Mouse (Mus musculus) hindbrain, embryonic 14.5 days (tissue): ENCODE results near the gene Gtsf1l. TPM values are rescaled to one million over a fixed set of nuclear protein-coding genes. Genes with fewer than 3 reads are reported as not detected.
A peak's percentile ranks its signal among the peaks of the same experiment; 100 is the strongest.
"Not testable (repeated sequence)": the region's sequence is repeated elsewhere in the genome, so short reads cannot be mapped to it uniquely, and the experiment has no call there.

ENCODE experiments used
- ATAC-seq: fragments of 200-750 bp; cut with Nextera tagmentation; 2 replicates; pipeline ENCODE4 v1.8.0; 2017; ENCODE audit warnings: moderate number of reproducible peaks, mild to moderate bottlenecking, moderate TSS enrichment, moderate library complexity; ENCODE audit not compliant: low FRiP score
- DNase-seq: peaks from one replicate; pipeline ENCODE4 v3.0.0-alpha.2; 2015; ENCODE audit warnings: low spot score
- H3K27ac ChIP-seq: fragments of 300-500 bp; sonication (generic); 2 replicates; pipeline ENCODE4 v1.5.1; 2014; ENCODE audit warnings: mild to moderate bottlenecking, moderate library complexity
- H3K27me3 ChIP-seq: fragments of 300-500 bp; sonication (generic); 2 replicates; pipeline ENCODE4 v1.6.1; 2014; ENCODE audit warnings: mild to moderate bottlenecking, low read length, mixed read lengths; ENCODE audit not compliant: control insufficient read depth, insufficient read depth
- H3K36me3 ChIP-seq: fragments of 300-500 bp; sonication (generic); replicated peaks from 2 replicates; pipeline ENCODE4 v1.6.1; 2014; ENCODE audit not compliant: control insufficient read depth, insufficient read depth
- H3K4me1 ChIP-seq: fragments of 300-500 bp; sonication (generic); replicated peaks from 2 replicates; pipeline ENCODE4 v1.6.1; 2014; ENCODE audit warnings: antibody characterized with exemption, low read length, mixed read lengths; ENCODE audit not compliant: control insufficient read depth, insufficient read depth
- H3K4me2 ChIP-seq: fragments of 300-500 bp; sonication (generic); replicated peaks from 2 replicates; pipeline ENCODE4 v1.6.1; 2014; ENCODE audit warnings: mild to moderate bottlenecking, moderate library complexity
- H3K4me3 ChIP-seq: fragments of 300-500 bp; sonication (generic); replicated peaks from 2 replicates; pipeline ENCODE4 v1.5.1; 2014; ENCODE audit warnings: mild to moderate bottlenecking, low read length
- H3K9ac ChIP-seq: fragments of 300-500 bp; sonication (generic); 2 replicates; pipeline ENCODE4 v1.6.1; 2014
- H3K9me3 ChIP-seq: fragments of 300-500 bp; sonication (generic); 2 replicates; pipeline ENCODE4 v1.6.1; 2016; ENCODE audit warnings: low read length; ENCODE audit not compliant: control insufficient read depth
- whole genome bisulfite sequencing: fragments of 180-500 bp; shearing (Covaris S2); extraction: QIAGEN DNeasy Blood & Tissue Kit; methylation state at CpG from one replicate; pipeline ENCODE4 v1.1.7; 2014; 5-methylcytosine and 5-hydroxymethylcytosine counted together
- polyA plus RNA-seq: library from polyadenylated mRNA; unstranded; fragments of >200 nt; fragmentation: Nextera tagmentation; extraction: Ambion mirVana; gene quantifications from 2 replicates; pipeline ENCODE4 v1.2.1, GENCODE M21; 2014

Gene Gtsf1l
- polyA plus RNA-seq, 1 experiment from 2014 or later, result 0.58 TPM

DNA sequence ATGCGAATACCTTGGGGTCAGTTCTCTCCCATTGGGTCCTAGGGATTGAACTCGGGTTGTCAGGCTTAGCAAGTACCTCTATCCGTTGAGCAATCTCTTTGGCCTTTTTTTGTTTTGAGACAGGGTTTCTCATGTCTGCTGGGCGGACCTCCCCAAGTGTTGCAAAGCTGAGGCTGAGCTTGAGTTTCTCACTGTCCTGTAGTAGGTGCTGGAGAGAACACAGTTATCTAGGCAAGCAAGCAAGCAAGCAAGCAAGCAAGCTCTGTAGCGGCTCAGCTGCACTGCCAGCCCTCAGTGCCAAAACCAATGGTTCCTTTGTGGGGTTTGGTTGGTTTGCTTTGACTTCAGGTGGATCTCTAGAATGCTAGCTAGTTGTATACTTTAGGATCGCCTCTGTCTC is 27.0 kb downstream of the Gtsf1l start:
- H3K4me1 ChIP-seq, result no peaks in the 10 kb centered on the region
- H3K27ac ChIP-seq, result no peak overlapping the region
- H3K9ac ChIP-seq, result no peak overlapping the region
- ATAC-seq (no peak), DNase-seq (no peak)
- H3K36me3 ChIP-seq, result no peaks in the 10 kb centered on the region
- H3K4me2 ChIP-seq, result no peak overlapping the region
- H3K9me3 ChIP-seq, result no peaks in the 10 kb centered on the region
- 80% methylated on average over 6 of the region's 6 CpGs for WGBS
- H3K27me3 ChIP-seq, result 0 out of 2 replicates have a peak, but pooled peaks cover under 1% of the 10 kb centered on the region
- no peak overlapping the region for H3K4me3 ChIP-seq

DNA sequence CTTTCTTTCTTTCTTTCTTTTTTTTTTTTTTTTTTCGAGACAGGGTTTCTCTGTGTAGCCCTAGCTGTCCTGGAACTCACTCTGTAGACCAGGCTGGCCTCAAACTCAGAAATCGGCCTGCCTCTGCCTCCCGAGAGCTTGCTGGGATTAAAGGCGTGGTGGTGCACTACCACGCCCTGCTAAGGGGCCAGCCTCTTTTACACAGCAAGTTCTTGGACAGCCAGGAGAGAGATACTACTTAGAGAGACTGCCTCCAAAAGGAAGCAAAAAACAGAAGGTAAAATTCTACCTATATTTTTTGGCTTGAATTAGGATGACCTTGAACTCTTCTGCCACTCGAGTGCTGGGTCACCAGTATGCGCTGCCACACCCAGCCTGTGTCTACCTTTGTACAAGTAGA is 28.7 kb downstream of the Gtsf1l start:
- not testable (repeated sequence) for H3K27ac ChIP-seq, ATAC-seq, H3K9me3 ChIP-seq, H3K36me3 ChIP-seq, DNase-seq, H3K4me2 ChIP-seq, H3K4me1 ChIP-seq, H3K9ac ChIP-seq, H3K4me3 ChIP-seq
- peaks cover 11% of the 10 kb centered on the region; the same call in 1 of the 2 replicates for H3K27me3 ChIP-seq
- 94% methylated on average over 6 of the region's 7 CpGs for WGBS

DNA sequence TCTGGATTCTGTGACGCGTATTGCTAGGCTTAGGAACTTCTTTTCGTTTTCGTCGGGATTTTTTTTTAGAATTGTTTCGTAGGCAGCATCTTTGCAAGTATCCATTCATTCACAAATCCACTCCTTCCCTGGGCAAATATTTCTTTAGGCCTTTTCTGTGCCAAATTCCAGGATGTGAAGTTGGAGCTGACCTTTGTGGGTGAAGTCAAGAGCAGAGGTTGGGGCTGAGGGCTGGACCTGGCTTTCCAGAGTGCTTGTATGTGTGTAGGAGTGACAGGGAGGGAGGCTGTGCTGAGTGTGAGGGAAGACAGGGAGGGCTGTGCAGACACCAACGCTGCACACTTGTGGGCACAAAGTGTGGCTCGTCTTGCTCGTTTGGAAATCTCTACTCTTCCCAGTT is 31.1 kb downstream of the Gtsf1l start:
- no peak overlapping the region for H3K4me3 ChIP-seq

DNA sequence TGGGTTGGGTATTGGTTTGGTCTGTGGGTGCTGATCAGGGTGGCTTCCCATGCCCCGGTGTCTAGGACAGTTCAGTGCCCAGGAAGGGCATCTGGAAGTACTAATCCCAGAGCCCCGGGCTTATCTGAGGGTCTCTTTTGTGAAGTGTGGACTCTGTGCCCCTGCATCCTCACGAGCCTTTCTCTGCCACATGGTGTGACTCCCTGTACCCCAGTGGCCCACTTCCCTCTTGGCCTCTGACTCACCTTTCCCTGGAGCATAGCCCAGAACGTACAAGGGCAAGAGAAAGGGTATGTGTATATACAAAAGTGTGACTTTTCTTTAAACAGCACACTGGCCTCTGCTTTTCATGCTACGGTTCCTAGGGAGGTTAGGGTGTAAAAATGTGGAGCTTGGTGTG is 31.9 kb downstream of the Gtsf1l start:
- no peak for ATAC-seq
- Histone ChIP-seq H3K27me3 (peaks cover 11% of the 10 kb centered on the region; the same call in 1 of the 2 replicates), H3K36me3 (no peaks in the 10 kb centered on the region), H3K4me1 (peaks cover 13% of the 10 kb centered on the region; the same call in 1 of the 2 replicates), H3K4me2 (peak overlapping the region; percentile 99), H3K4me3 (peak overlapping the region; percentile 55; the same call in 1 of the 2 replicates), H3K27ac (no peak overlapping the region), H3K9me3 (no peaks in the 10 kb centered on the region), H3K9ac (no peak overlapping the region)
- 36% methylated on average over 5 of the region's 5 CpGs for WGBS
- no peak for DNase-seq

More for the DNA sequence above, 31.1 kb downstream of the Gtsf1l start:
- no peak for DNase-seq
- Histone ChIP-seq H3K4me2 (no peak overlapping the region), H3K27ac (no peak overlapping the region), H3K36me3 (no peaks in the 10 kb centered on the region), H3K4me1 (peaks cover 13% of the 10 kb centered on the region; the same call in 1 of the 2 replicates), H3K9me3 (no peaks in the 10 kb centered on the region), H3K27me3 (peaks cover 11% of the 10 kb centered on the region; the same call in 1 of the 2 replicates), H3K9ac (no peak overlapping the region)
- WGBS, result 84% methylated on average over 9 of the region's 9 CpGs
- ATAC-seq, result no peak

DNA sequence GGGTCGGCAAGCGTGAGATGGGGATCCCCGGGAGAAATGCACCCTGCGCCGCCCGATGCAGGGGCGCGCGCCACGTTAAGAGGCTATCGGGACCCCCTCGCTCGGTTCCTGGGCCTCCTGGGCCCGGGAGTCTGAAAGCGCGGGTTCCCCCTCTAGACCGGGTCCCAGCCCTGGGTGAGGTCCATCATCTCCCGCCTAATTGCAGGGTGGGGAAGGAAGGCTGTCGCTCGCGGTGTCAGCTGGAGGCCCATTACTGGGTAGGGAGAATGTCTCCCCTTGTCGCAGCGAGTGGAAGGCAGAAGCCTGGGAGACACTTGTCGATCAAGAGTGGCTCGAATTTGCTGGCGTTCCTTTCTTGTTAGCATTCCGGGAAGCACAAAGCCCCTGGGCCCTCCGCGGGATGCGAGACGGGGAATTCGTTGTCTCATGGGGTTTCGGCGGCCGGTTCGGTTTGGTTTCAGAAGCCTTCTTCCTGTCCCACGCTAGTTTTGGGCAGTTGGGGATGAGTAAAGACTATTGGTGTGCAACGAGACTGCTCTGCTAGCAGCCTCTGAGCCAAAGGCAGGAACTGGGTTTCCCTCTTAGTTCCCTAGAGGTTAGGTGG is 32.7 kb downstream of the Gtsf1l start:
- under 1% methylated on average over 32 of the region's 38 CpGs for WGBS
- DNase-seq, result no peak

DNA sequence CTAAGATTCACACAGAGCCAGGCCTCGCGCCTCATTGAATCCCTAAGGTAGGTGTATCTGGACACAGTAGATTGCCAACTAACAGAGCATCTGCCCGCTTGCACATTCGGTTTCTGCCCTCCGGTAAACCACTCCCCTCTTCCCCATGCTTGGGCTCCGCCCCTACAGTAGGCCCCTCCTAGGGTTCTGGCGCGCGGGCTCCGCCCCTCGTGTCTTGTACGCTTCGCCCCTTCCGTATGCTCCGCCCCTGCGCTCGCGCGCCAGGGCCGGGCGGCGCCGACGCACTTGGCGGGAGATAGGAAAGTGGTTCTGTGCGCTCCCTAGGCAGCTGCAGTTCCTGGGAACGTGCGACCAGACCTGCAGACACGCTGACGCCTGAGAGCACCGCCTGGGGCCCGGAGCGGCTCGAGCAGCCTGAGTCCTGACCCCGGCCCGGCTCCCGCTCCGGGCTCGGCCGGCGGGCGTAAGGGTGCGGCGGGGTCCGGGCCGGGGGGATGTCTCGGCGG is 33.3 kb downstream of the Gtsf1l start, which contains the start of gene Mybl2:
Gene Mybl2, plus strand, starts transcription at position 353 of the 506 bp plus-strand sequence.
- no peaks in the 10 kb centered on the region for H3K9me3 ChIP-seq
- H3K36me3 ChIP-seq, result no peaks in the 10 kb centered on the region
- DNase-seq (peak; percentile 91), ATAC-seq (peak; percentile 98)
- H3K4me3 ChIP-seq, result peak within 1 kb of the TSS; percentile 55
- peaks cover 11% of the 10 kb centered on the region; the same call in 1 of the 2 replicates for H3K27me3 ChIP-seq
- H3K4me1 ChIP-seq, result peaks cover 13% of the 10 kb centered on the region; the same call in 1 of the 2 replicates
- peak within 1 kb of the TSS; percentile 99 for H3K4me2 ChIP-seq
- WGBS, result under 1% methylated on average over 47 of the region's 48 CpGs
- peak within 1 kb of the TSS; percentile 46 for H3K9ac ChIP-seq
- H3K27ac ChIP-seq, result no peak within 1 kb of the TSS

More for the DNA sequence above, 32.7 kb downstream of the Gtsf1l start:
- Histone ChIP-seq H3K4me2 (peak overlapping the region; percentile 99), H3K27ac (no peak overlapping the region), H3K4me3 (peak overlapping the region; percentile 55), H3K36me3 (no peaks in the 10 kb centered on the region), H3K4me1 (peaks cover 13% of the 10 kb centered on the region; the same call in 1 of the 2 replicates), H3K27me3 (peaks cover 11% of the 10 kb centered on the region; the same call in 1 of the 2 replicates), H3K9ac (peak overlapping the region; percentile 39; the same call in 1 of the 2 replicates), H3K9me3 (no peaks in the 10 kb centered on the region)
- 0 out of 2 replicates have a peak, but pooled peaks have one; percentile 46 for ATAC-seq

DNA sequence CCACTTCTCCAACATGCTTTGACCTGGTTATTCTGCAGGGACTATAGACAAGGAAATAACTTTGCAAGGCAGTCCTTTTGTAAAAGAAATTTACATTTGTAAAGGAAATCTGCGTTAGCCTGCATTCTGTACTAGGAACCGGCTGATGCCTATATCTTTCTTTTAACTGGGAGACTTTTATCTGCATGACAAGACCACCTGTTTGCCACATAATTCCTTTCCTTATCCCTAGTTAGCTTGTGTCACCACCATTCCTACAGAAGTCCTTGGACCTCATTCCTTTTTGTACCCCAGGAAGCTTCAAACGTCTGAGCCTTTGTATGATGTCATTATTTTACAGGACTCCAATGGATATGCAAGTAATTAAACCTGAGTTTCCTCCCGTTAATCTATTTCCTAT is 34.8 kb downstream of the Gtsf1l start:
- Histone ChIP-seq H3K27ac (no peak overlapping the region), H3K9ac (no peak overlapping the region), H3K4me2 (no peak overlapping the region), H3K4me1 (peaks cover 13% of the 10 kb centered on the region; the same call in 1 of the 2 replicates), H3K4me3 (no peak overlapping the region), H3K36me3 (no peaks in the 10 kb centered on the region; the same call in 1 of the 2 replicates), H3K27me3 (peaks cover 11% of the 10 kb centered on the region; the same call in 1 of the 2 replicates), H3K9me3 (no peaks in the 10 kb centered on the region)
- WGBS, result 60% methylated on average over 4 of the region's 4 CpGs
- no peak for ATAC-seq
- DNase-seq, result no peak

DNA sequence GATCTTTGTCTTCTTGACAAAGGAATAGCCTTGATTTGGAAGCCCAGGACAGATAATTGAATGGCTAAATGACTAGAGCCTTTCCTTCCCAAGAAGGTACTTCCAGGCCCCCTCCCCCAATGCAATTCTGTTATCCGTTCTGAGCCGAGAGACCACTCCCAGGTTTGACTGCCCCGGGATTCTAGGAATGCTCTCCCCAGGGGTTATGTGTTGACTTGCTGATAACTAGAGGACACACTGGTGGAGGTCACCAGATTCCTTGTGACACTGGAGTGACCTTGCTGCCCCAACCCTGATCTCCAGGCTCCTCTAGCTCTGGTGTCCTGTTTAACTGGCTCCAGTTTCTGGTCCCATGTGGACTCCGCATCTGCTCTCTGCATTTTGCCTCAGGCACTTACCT is 35.6 kb downstream of the Gtsf1l start:
- peaks cover 4% of the 10 kb centered on the region for H3K36me3 ChIP-seq
- H3K4me2 ChIP-seq, result no peak overlapping the region
- WGBS, result 47% methylated on average over 4 of the region's 4 CpGs
- no peak overlapping the region for H3K9ac ChIP-seq
- ATAC-seq (no peak), DNase-seq (no peak)
- peaks cover 11% of the 10 kb centered on the region; the same call in 1 of the 2 replicates for H3K27me3 ChIP-seq
- H3K9me3 ChIP-seq, result no peaks in the 10 kb centered on the region
- no peak overlapping the region for H3K4me3 ChIP-seq
- H3K4me1 ChIP-seq, result peaks cover 13% of the 10 kb centered on the region; the same call in 1 of the 2 replicates
- no peak overlapping the region for H3K27ac ChIP-seq

DNA sequence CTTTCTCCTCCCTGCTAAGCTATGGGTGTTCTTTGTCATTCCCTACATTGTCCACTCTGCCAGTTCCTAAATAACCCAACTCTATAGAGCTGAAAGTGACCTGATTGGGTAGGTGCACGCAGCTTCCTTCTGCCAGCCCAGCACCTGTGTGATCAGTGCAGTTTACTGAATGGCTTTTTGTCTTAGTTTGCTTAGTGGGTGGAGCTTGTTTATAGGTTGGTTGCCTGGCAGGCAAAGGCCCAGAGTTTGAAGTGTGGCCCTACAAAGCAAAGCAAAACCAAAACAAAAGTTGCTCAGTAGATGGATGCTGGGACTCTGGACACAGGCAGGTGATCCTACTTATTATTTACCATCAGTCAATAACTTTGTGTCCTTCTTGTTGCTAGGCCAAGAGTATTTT is 36.0 kb downstream of the Gtsf1l start:
- Histone ChIP-seq H3K4me2 (no peak overlapping the region), H3K27me3 (peaks cover 11% of the 10 kb centered on the region; the same call in 1 of the 2 replicates), H3K4me3 (no peak overlapping the region), H3K4me1 (peaks cover 13% of the 10 kb centered on the region; the same call in 1 of the 2 replicates), H3K9ac (no peak overlapping the region), H3K27ac (no peak overlapping the region), H3K9me3 (no peaks in the 10 kb centered on the region), H3K36me3 (peaks cover 8% of the 10 kb centered on the region)
- WGBS, result 71% methylated on average over 1 of the region's 1 CpGs
- DNase-seq (no peak), ATAC-seq (no peak)
